Mouse (Mus musculus) C2C12 (cell line): ENCODE results near the gene Coasy.
"Not testable (repeated sequence)": the region's sequence is repeated elsewhere in the genome, so short reads cannot be mapped to it uniquely, and the experiment has no call there.

Source experiments
- CEBPB ChIP-seq: IDR thresholded peaks from one replicate; pipeline ENCODE4 v1.6.1; 2011; ENCODE audit warnings: low read depth, mild to moderate bottlenecking, control low read depth, moderate library complexity
- CTCF ChIP-seq: IDR thresholded peaks from one replicate; pipeline ENCODE4 v1.5.1; 2011; ENCODE audit not compliant: control insufficient read depth, insufficient read depth, insufficient read length

DNA sequence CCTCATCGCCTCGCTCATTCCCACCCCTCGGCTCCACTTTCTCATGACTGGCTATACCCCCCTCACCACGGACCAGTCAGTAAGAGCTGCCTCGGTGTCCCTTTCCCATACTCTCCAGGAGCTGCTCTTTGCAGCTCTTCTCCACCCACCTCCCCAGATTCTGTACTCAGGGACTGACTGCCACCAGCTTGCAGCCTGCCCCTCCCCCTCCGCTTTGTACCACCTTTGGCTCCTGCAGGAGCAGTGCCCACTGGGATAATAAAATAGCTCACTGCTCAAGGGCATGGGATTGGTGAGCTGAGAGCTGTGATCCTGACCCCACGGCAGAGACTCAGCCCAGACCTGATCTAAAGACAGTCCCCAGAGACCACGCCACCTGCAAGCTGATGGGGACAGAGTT is 42.1 kb downstream of the Coasy start:
- not testable (repeated sequence) for TF ChIP-seq CTCF, CEBPB
